Mouse (Mus musculus): Measurements from ENCODE around the gene Mecom. TPM values are rescaled to one million over a fixed set of nuclear protein-coding genes. Genes with fewer than 3 reads are reported as not detected.

The Mecom gene
- polyA plus RNA-seq, 1 experiment, result 74.4 TPM

- H3K4me3 ChIP-seq (ENCODE audit: insufficient read depth, low read length), result no peak overlapping the region
- no peak overlapping the region for H3K27ac ChIP-seq (ENCODE audit: insufficient read depth, low read length)
- TF ChIP-seq POLR2A (IDR thresholded peaks at IDR 0.05; ENCODE audit: low read depth, low read length) (no peak), CTCF (IDR thresholded peaks at IDR 0.05; ENCODE audit: borderline replicate concordance, insufficient read depth, low read length) (no peak)
- peaks cover 3% of the 10 kb centered on the region; the same call in 1 of the 2 replicates for H3K4me1 ChIP-seq (ENCODE audit: control insufficient read depth, insufficient read depth, low read length)
Measured at GRCm38 (mm10) chr3:30019411-30019810, 528.4 kb downstream of the Mecom start.

- no peak overlapping the region for H3K27ac ChIP-seq (ENCODE audit: insufficient read depth, low read length)
- TF ChIP-seq CTCF (IDR thresholded peaks at IDR 0.05; ENCODE audit: borderline replicate concordance, insufficient read depth, low read length), result no peak
- TF ChIP-seq POLR2A (IDR thresholded peaks at IDR 0.05; ENCODE audit: low read depth, low read length), result no peak
- H3K4me1 ChIP-seq (ENCODE audit: control insufficient read depth, insufficient read depth, low read length), result peaks cover 6% of the 10 kb centered on the region; the same call in 1 of the 2 replicates
- H3K4me3 ChIP-seq (ENCODE audit: insufficient read depth, low read length), result no peak overlapping the region
Measured at GRCm38 (mm10) chr3:30018202-30018601, 529.6 kb downstream of the Mecom start.

- H3K27ac ChIP-seq (ENCODE audit: insufficient read depth, low read length), result no peak overlapping the region
- H3K4me1 ChIP-seq (ENCODE audit: control insufficient read depth, insufficient read depth, low read length), result peaks cover 6% of the 10 kb centered on the region; the same call in 1 of the 2 replicates
- no peak overlapping the region for H3K4me3 ChIP-seq (ENCODE audit: insufficient read depth, low read length)
- no peak for TF ChIP-seq CTCF (IDR thresholded peaks at IDR 0.05; ENCODE audit: borderline replicate concordance, insufficient read depth, low read length)
- no peak for TF ChIP-seq POLR2A (IDR thresholded peaks at IDR 0.05; ENCODE audit: low read depth, low read length)
Measured at GRCm38 (mm10) chr3:30016766-30017165, 531.0 kb downstream of the Mecom start.

GRCm38 (mm10) chr3:30014962-30015660 lies 532.7 kb downstream of the Mecom start:
- TF ChIP-seq CTCF (IDR thresholded peaks at IDR 0.05; ENCODE audit: borderline replicate concordance, insufficient read depth, low read length), result peak; percentile 77; the same call in 1 of the 2 replicates
- TF ChIP-seq POLR2A (IDR thresholded peaks at IDR 0.05; ENCODE audit: low read depth, low read length), result no peak
- H3K4me1 ChIP-seq (ENCODE audit: control insufficient read depth, insufficient read depth, low read length), result peaks cover 6% of the 10 kb centered on the region; the same call in 1 of the 2 replicates
- H3K27ac ChIP-seq (ENCODE audit: insufficient read depth, low read length), result no peak overlapping the region
- H3K4me3 ChIP-seq (ENCODE audit: insufficient read depth, low read length), result no peak overlapping the region

GRCm38 (mm10) chr3:30014279-30014678 lies 533.5 kb downstream of the Mecom start:
- TF ChIP-seq POLR2A (IDR thresholded peaks at IDR 0.05; ENCODE audit: low read depth, low read length), result no peak
- no peak for TF ChIP-seq CTCF (IDR thresholded peaks at IDR 0.05; ENCODE audit: borderline replicate concordance, insufficient read depth, low read length)
- Histone ChIP-seq H3K4me1 (ENCODE audit: control insufficient read depth, insufficient read depth, low read length) (peaks cover 6% of the 10 kb centered on the region), H3K4me3 (ENCODE audit: insufficient read depth, low read length) (no peak overlapping the region), H3K27ac (ENCODE audit: insufficient read depth, low read length) (peak overlapping the region; percentile 41; the same call in 1 of the 2 replicates)

GRCm38 (mm10) chr3:30013416-30013815 lies 534.4 kb downstream of the Mecom start:
- TF ChIP-seq CTCF (IDR thresholded peaks at IDR 0.05; ENCODE audit: borderline replicate concordance, insufficient read depth, low read length) (no peak), POLR2A (IDR thresholded peaks at IDR 0.05; ENCODE audit: low read depth, low read length) (no peak)
- Histone ChIP-seq H3K4me1 (ENCODE audit: control insufficient read depth, insufficient read depth, low read length) (peaks cover 6% of the 10 kb centered on the region), H3K4me3 (ENCODE audit: insufficient read depth, low read length) (peak overlapping the region; percentile 93), H3K27ac (ENCODE audit: insufficient read depth, low read length) (peak overlapping the region; percentile 91)

GRCm38 (mm10) chr3:30012666-30013365 lies 535.0 kb downstream of the Mecom start:
- Histone ChIP-seq H3K27ac (ENCODE audit: insufficient read depth, low read length) (peak overlapping the region; percentile 91), H3K4me3 (ENCODE audit: insufficient read depth, low read length) (peak overlapping the region; percentile 93), H3K4me1 (ENCODE audit: control insufficient read depth, insufficient read depth, low read length) (peaks cover 3% of the 10 kb centered on the region; the same call in 1 of the 2 replicates)
- TF ChIP-seq POLR2A (IDR thresholded peaks at IDR 0.05; ENCODE audit: low read depth, low read length) (peak; percentile 25; the same call in 1 of the 2 replicates), CTCF (IDR thresholded peaks at IDR 0.05; ENCODE audit: borderline replicate concordance, insufficient read depth, low read length) (no peak)

GRCm38 (mm10) chr3:30012150-30012549 lies 535.7 kb downstream of the Mecom start:
- peaks cover 3% of the 10 kb centered on the region; the same call in 1 of the 2 replicates for H3K4me1 ChIP-seq (ENCODE audit: control insufficient read depth, insufficient read depth, low read length)
- H3K4me3 ChIP-seq (ENCODE audit: insufficient read depth, low read length), result peak overlapping the region; percentile 93
- TF ChIP-seq CTCF (IDR thresholded peaks at IDR 0.05; ENCODE audit: borderline replicate concordance, insufficient read depth, low read length) (no peak), POLR2A (IDR thresholded peaks at IDR 0.05; ENCODE audit: low read depth, low read length) (no peak)
- peak overlapping the region; percentile 91 for H3K27ac ChIP-seq (ENCODE audit: insufficient read depth, low read length)

- Histone ChIP-seq H3K27ac (ENCODE audit: insufficient read depth, low read length) (peak overlapping the region; percentile 91), H3K4me1 (ENCODE audit: control insufficient read depth, insufficient read depth, low read length) (peaks cover 3% of the 10 kb centered on the region; the same call in 1 of the 2 replicates), H3K4me3 (ENCODE audit: insufficient read depth, low read length) (peak overlapping the region; percentile 93)
- no peak for TF ChIP-seq CTCF (IDR thresholded peaks at IDR 0.05; ENCODE audit: borderline replicate concordance, insufficient read depth, low read length)
- no peak for TF ChIP-seq POLR2A (IDR thresholded peaks at IDR 0.05; ENCODE audit: low read depth, low read length)
Measured at GRCm38 (mm10) chr3:30011712-30012111, 536.1 kb downstream of the Mecom start.
